Mouse (Mus musculus): ENCODE results near the gene Cracr2b. TPM values are rescaled to one million over a fixed set of nuclear protein-coding genes. Genes with fewer than 3 reads are reported as not detected.

Cracr2b gene
- total and polyA plus RNA-seq, 3 experiments = 15.4 to 35.0 (median 19.4) TPM

DNA sequence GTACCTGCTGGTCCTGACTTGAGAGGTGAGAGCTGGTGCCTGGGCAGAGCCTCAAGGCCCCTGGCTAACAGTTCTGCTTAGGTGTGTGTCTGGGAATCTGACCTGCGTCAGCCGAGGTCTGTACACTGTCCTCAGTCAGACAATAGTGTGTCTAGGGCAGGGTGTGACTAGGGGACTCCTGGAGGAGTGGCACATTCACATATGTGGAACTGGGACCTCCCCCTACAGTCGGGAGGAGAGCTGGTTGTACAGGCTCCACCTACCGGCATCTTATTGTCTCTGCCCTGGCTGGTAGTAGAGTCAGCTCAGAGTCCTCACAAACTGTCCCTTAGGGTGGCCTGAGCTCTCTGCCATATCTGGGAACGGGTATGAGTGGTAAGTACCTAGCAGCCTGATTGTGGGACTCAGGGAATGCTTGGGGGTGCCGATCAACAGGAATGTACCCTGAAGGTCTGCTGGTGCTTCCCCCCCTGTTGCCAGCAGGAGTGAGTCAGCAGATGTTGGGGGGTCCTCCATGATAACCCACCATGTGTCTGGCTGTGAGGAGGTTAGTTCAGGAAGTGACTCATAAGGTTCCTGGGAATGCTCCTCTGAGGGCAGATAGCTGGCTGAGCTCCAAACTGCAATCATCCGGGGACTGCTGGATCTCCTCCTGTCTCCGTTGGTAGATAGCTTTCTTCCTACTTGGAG is 7.8 kb downstream of the Cracr2b start:
- peak overlapping the region; percentile 98 for H3K27ac ChIP-seq
- H3K4me3 ChIP-seq = peak overlapping the region; percentile 82
- peak; percentile 79 for TF ChIP-seq CTCF (IDR thresholded peaks at IDR 0.05)
- 0 out of 2 replicates have a peak, but pooled peaks have one; percentile 43 for TF ChIP-seq EP300 (IDR thresholded peaks at IDR 0.05; ENCODE audit: insufficient read depth, low read depth, low read length)
- TF ChIP-seq POLR2A (IDR thresholded peaks at IDR 0.05; ENCODE audit: insufficient read depth, low read depth, low read length) = peak; percentile 85
- intact Hi-C loops (cut with DNase I) = no loop called here
- H3K4me1 ChIP-seq (ENCODE audit: control insufficient read depth, insufficient read depth, low read length) = peaks cover 19% of the 10 kb centered on the region
- H3K9ac ChIP-seq (ENCODE audit: low read depth, low read length) = peak overlapping the region; percentile 75
- under 1% methylated on average over 8 of the region's 8 CpGs for WGBS
- no peaks in the 10 kb centered on the region; the same call in 1 of the 2 replicates for H3K36me3 ChIP-seq (ENCODE audit: control insufficient read depth, insufficient read depth, low read length)
- no peaks in the 10 kb centered on the region for H3K27me3 ChIP-seq (ENCODE audit: control insufficient read depth, insufficient read depth, low read length)
- H3K79me2 ChIP-seq (replicated peaks; ENCODE audit: control insufficient read depth, insufficient read depth, low read length) = no peaks in the 10 kb centered on the region; the same call in 1 of the 2 replicates
- peak; percentile 73 to 82 for DNase-seq

DNA sequence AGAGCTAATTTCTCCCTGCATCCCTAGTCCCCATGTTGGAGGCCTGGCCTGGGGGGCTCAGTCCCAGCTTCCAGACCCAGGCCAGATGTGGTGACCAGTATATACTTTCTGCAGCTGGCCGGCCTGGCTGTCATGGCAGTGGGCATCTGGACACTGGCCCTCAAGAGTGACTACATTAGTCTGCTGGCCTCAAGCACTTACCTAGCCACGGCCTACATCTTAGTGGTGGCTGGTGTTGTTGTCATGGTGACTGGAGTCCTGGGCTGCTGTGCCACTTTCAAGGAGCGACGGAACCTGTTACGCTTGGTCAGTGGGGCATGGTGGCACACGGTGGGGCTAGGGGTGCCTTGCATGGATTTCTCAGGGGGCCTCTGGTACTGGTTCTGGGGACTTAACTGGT is 8.5 kb downstream of the Cracr2b start:
- no peak for TF ChIP-seq EP300 (IDR thresholded peaks at IDR 0.05; ENCODE audit: insufficient read depth, low read depth, low read length)
- no peak for TF ChIP-seq CTCF (IDR thresholded peaks at IDR 0.05)
- TF ChIP-seq POLR2A (IDR thresholded peaks at IDR 0.05; ENCODE audit: insufficient read depth, low read depth, low read length) = no peak
- Histone ChIP-seq H3K27ac (peak overlapping the region; percentile 98), H3K4me1 (ENCODE audit: control insufficient read depth, insufficient read depth, low read length) (peaks cover 22% of the 10 kb centered on the region), H3K9ac (ENCODE audit: low read depth, low read length) (peak overlapping the region; percentile 44), H3K4me3 (peak overlapping the region; percentile 82), H3K27me3 (ENCODE audit: control insufficient read depth, insufficient read depth, low read length) (no peaks in the 10 kb centered on the region), H3K79me2 (replicated peaks; ENCODE audit: control insufficient read depth, insufficient read depth, low read length) (no peaks in the 10 kb centered on the region; the same call in 1 of the 2 replicates), H3K36me3 (ENCODE audit: control insufficient read depth, insufficient read depth, low read length) (no peaks in the 10 kb centered on the region; the same call in 1 of the 2 replicates)
- 78% methylated on average over 6 of the region's 6 CpGs for WGBS
- intact Hi-C loops (cut with DNase I) = no loop called here
- peak in 1 of 2 experiments; percentile 25 for DNase-seq

DNA sequence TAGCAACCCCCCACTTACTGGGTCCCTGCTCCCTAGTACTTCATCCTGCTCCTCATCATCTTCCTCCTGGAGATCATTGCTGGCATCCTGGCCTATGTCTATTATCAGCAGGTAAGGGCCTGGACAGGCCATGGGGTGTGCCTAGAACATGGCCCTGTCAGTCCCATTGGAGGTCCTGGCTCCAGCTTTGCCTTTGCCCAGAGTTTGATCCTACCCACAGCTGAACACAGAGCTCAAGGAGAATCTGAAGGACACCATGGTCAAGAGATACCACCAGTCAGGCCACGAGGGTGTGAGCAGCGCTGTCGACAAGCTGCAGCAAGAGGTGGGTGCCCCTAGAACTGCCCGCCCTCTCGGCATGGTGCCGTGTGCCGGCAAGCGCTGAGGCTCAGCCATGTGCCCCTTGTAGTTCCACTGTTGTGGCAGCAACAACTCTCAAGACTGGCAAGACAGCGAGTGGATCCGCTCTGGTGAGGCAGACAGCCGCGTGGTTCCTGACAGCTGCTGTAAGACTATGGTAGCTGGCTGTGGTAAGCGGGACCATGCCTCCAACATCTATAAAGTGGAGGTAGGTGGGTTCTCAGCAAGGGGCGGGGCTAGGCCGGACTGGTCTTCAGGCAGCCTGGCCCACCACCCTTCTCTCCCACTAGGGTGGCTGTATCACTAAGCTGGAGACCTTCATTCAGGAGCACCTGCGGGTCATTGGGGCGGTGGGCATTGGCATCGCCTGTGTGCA is 9.2 kb downstream of the Cracr2b start:
- no peak for TF ChIP-seq EP300 (IDR thresholded peaks at IDR 0.05; ENCODE audit: insufficient read depth, low read depth, low read length)
- TF ChIP-seq POLR2A (IDR thresholded peaks at IDR 0.05; ENCODE audit: insufficient read depth, low read depth, low read length) = no peak
- TF ChIP-seq CTCF (IDR thresholded peaks at IDR 0.05) = no peak
- Histone ChIP-seq H3K27ac (peak overlapping the region; percentile 98), H3K9ac (ENCODE audit: low read depth, low read length) (no peak overlapping the region), H3K36me3 (ENCODE audit: control insufficient read depth, insufficient read depth, low read length) (no peaks in the 10 kb centered on the region; the same call in 1 of the 2 replicates), H3K4me1 (ENCODE audit: control insufficient read depth, insufficient read depth, low read length) (peaks cover 24% of the 10 kb centered on the region), H3K79me2 (replicated peaks; ENCODE audit: control insufficient read depth, insufficient read depth, low read length) (no peaks in the 10 kb centered on the region; the same call in 1 of the 2 replicates), H3K27me3 (ENCODE audit: control insufficient read depth, insufficient read depth, low read length) (no peaks in the 10 kb centered on the region), H3K4me3 (peak overlapping the region; percentile 82; the same call in 1 of the 2 replicates)
- intact Hi-C loops (cut with DNase I) = no loop called here
- WGBS = 87% methylated on average over 18 of the region's 18 CpGs
- DNase-seq = peak; percentile 41 to 49

DNA sequence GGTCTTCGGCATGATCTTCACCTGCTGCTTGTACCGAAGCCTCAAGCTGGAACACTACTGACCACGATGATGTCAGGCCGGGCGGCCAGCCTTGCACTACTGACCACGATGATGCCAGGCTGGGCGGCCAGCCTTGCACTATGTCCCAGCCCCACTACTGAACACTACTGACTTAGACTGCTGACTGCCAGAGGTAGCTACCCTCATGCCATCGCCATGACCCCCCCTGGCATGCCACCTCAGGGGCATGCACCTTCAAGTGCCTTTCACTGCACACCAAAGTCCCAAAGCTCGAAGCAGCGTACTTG is 9.7 kb downstream of the Cracr2b start:
- H3K36me3 ChIP-seq (ENCODE audit: control insufficient read depth, insufficient read depth, low read length) = no peaks in the 10 kb centered on the region; the same call in 1 of the 2 replicates
- H3K27ac ChIP-seq = no peak overlapping the region
- H3K9ac ChIP-seq (ENCODE audit: low read depth, low read length) = no peak overlapping the region
- DNase-seq = no peak
- intact Hi-C loops (cut with DNase I) = no loop called here
- H3K4me3 ChIP-seq = no peak overlapping the region
- 93% methylated on average over 10 of the region's 10 CpGs for WGBS
- H3K4me1 ChIP-seq (ENCODE audit: control insufficient read depth, insufficient read depth, low read length) = peaks cover 21% of the 10 kb centered on the region
- TF ChIP-seq POLR2A (IDR thresholded peaks at IDR 0.05; ENCODE audit: insufficient read depth, low read depth, low read length) (no peak), CTCF (IDR thresholded peaks at IDR 0.05) (no peak), EP300 (IDR thresholded peaks at IDR 0.05; ENCODE audit: insufficient read depth, low read depth, low read length) (no peak)
- no peaks in the 10 kb centered on the region for H3K27me3 ChIP-seq (ENCODE audit: control insufficient read depth, insufficient read depth, low read length)
- H3K79me2 ChIP-seq (replicated peaks; ENCODE audit: control insufficient read depth, insufficient read depth, low read length) = no peaks in the 10 kb centered on the region; the same call in 1 of the 2 replicates

DNA sequence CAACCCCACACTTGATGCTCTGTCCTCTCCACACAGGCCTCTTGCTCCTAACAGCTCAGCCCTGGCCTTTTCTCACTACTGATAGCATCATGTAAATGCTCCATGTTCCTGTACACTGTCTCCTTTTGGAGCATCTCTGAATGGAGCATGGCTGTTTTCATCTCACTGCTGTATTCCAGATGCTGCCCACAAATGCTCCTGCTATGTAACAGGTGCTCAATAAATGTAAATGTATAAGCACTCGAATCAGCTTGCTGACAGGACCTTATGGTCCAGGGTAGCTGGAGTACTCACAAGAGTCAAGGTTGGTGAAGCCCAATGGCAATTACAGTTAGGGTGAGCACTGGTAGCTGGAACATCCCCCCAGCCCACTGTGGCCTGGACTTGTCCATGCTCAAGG is 10.3 kb downstream of the Cracr2b start:
- no peaks in the 10 kb centered on the region for H3K27me3 ChIP-seq (ENCODE audit: control insufficient read depth, insufficient read depth, low read length)
- TF ChIP-seq EP300 (IDR thresholded peaks at IDR 0.05; ENCODE audit: insufficient read depth, low read depth, low read length) = no peak
- no peak for TF ChIP-seq CTCF (IDR thresholded peaks at IDR 0.05)
- 0 out of 2 replicates have a peak, but pooled peaks have one; percentile 35 for TF ChIP-seq POLR2A (IDR thresholded peaks at IDR 0.05; ENCODE audit: insufficient read depth, low read depth, low read length)
- H3K27ac ChIP-seq = no peak overlapping the region
- no peak for DNase-seq
- no peak overlapping the region for H3K9ac ChIP-seq (ENCODE audit: low read depth, low read length)
- WGBS = 90% methylated on average over 1 of the region's 1 CpGs
- no peak overlapping the region for H3K4me3 ChIP-seq
- H3K4me1 ChIP-seq (ENCODE audit: control insufficient read depth, insufficient read depth, low read length) = peaks cover 21% of the 10 kb centered on the region
- no peaks in the 10 kb centered on the region; the same call in 1 of the 2 replicates for H3K36me3 ChIP-seq (ENCODE audit: control insufficient read depth, insufficient read depth, low read length)
- intact Hi-C loops (cut with DNase I) = no loop called here
- H3K79me2 ChIP-seq (replicated peaks; ENCODE audit: control insufficient read depth, insufficient read depth, low read length) = no peaks in the 10 kb centered on the region; the same call in 1 of the 2 replicates
